Mouse (Mus musculus) cerebellum, postnatal 25 days (tissue): ENCODE measurements around the gene Slc12a7.
A peak's percentile ranks its signal among the peaks of the same experiment; 100 is the strongest.
"Not testable (repeated sequence)": the region's sequence is repeated elsewhere in the genome, so short reads cannot be mapped to it uniquely, and the experiment has no call there.

Experiments used
- DNase-seq, 2 experiments: peaks; one replicate each; pipeline ENCODE4 v3.0.0; 2021; ENCODE audit warnings: mixed read lengths in 2 of 2

Gene Slc12a7

DNA sequence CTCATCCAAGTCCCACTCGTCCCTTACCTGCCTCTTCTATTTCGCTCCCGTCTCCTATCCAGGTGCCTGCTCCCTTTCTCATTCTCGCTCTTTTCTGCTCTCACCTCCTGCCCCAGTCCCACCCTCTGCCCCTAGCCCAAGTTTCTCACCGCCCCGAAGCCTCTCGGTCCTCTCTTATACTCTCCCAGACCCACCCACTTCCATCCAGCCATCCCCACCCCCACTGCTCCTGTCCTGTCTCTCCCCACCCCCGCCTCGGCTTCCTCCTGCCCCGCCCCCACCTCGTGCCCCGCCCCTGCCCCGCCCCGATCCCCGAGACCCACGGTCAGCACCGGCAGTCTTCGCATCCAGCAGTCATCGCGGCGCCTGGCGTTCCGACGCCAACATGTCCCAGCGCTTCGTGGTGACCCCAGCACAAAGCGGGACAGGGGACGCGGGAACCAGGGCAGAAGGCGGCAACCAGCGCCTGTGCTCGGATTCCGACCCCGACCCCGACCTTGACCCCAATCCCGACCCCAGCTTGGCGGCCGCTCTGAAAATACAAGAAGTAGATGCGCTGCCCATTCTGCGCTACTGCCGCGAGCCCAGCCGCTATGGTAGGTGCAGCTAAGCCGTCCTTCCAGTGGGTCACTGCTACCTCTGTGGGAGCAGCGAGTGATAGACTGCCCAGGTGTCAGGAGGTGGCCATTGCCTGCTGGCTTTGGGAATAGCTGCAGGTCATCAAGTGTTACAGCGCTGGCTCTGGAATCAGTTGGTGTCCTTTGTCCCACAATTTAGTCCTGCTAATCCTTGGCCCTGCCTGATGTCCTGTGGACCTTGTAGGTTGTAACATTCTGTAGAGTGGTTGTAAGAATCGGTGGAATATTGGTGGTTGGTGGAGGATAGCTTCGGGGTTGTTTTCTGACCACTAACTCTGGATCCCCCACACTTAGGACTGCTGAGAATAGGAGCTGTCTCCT, at the start of gene Slc12a7:
TSS of gene Slc12a7 (plus strand) at position 353 of the 959 bp plus-strand sequence.
- peak in 1 of 2 experiments; percentile 20 for DNase-seq

DNA sequence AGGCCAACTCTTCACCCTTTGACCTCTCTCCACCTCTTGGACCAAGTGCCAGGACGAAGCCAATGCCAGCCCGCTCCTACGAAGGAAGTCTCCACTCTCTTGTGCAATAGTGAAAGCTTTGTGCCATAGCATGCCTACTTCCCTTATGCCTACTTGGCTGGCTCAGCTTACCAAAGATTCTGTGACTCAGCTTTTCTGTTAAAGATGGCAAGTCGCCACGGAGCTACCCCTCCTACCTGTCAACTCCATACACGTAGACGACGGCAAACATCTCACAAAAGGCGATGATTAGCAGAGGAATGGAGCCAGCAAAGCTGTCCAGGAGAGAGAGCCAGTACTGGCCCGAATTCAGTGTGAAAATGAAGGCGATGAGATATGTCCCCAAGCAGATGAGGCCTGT, 49.2 kb upstream of the Slc12a7 start:
- DNase-seq, result no peak

DNA sequence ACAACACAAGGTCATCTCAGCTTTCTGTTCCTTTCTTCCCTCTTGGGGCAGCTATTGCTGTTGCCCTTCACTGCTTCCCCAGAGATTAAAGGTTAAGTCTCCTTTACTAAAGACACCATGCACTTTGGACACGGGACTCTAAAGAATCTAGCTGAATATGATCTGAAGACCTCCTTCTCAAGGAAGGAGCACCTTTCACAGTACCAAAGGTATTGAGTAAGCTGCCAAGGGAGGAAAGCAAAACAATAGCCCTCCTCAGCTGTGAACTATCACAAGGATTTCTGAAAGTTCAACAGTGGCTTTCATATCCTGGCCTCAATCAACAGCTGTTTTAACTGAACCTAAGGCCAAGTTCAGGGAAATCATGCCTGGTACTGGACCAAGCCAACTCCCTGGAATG, 48.5 kb upstream of the Slc12a7 start:
- DNase-seq, result no peak

GRCm38 (mm10) chr13:73685502-73685901, 47.4 kb upstream of the Slc12a7 start:
- DNase-seq, result no peak

GRCm38 (mm10) chr13:73687601-73688000, 45.3 kb upstream of the Slc12a7 start:
- no peak for DNase-seq

DNA sequence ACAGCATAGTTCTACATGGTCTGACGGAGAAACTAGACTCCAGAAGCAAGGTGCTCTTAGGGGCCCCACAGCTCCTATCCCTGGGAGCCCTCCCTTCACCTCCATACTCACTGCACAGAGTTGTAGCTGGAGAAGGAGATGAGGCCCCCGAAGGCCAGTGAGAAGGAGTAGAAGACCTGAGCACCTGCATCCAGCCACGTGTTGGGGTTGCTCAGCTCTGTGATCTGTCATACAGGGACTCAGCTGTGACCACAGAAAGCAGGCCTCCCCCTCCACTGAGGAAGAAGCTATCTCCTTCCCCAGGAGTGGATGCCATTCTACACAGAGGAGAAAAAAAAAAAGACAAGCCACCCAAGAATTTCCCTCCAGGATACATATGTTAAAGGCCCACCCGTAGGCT, 44.0 kb upstream of the Slc12a7 start:
- no peak for DNase-seq

- peak; percentile 48 to 66 for DNase-seq
Measured at GRCm38 (mm10) chr13:73692249-73692868, 40.5 kb upstream of the Slc12a7 start.

DNA sequence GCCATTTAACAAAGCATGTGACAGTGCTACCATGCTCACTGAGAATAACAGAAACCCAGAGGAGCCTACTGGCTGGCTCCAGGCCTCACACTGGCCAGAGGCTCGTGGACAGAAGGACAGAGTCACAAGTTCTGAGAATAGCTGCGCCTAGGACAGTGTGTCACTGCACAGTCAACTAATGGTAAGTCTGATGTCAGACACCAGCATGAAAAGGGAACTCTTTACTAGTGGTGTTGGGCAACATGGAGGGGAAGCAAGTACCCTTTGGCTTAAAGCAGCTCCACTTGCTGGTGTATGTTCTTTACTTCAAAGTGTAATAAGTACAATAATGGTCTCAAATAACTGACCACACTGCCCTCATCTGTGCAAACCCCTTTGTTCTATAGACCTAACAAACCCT, 39.6 kb upstream of the Slc12a7 start:
- DNase-seq, result no peak

DNA sequence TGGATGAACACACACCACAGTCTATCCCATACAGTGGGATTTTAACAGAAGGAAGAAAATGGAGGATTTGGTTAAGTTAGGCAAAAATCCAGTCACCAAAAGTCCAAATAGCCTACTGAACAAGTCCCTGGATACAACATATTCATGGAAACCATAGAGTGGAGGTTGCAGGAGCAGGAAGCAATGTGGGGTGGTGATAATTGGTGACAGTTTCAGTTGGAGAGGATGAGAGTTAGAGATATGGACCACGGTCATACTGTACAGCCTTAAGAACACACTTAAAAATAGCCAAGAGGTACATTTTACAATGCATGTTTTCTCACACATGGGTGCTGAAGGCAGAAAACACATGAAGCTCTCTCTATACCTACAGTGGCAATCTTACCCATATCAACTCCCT, 37.9 kb upstream of the Slc12a7 start:
- no peak for DNase-seq

DNA sequence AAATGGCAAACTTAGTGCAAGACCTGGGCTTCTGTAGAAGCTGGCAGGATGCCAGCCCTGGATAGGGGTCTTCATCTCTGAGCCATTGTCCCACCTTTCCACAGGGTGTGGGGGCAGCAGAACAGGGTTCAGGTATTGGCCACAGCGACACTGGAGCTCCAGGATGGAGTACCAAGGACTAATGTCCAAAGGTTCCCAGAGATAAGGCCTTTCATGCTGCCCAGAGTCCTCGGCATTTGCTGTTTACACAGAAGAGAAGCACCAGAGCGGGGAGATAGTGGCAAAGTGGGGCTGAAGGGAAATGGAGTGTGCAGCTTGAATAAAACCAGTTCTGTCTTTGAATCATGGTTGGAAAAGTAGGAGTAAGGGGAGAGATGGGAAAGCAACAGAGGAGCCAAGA, 36.4 kb upstream of the Slc12a7 start:
- DNase-seq, result no peak

- no peak for DNase-seq
Measured at GRCm38 (mm10) chr13:73699714-73700113, 33.2 kb upstream of the Slc12a7 start.

- no peak for DNase-seq
Measured at GRCm38 (mm10) chr13:73700554-73700953, 32.3 kb upstream of the Slc12a7 start.

DNA sequence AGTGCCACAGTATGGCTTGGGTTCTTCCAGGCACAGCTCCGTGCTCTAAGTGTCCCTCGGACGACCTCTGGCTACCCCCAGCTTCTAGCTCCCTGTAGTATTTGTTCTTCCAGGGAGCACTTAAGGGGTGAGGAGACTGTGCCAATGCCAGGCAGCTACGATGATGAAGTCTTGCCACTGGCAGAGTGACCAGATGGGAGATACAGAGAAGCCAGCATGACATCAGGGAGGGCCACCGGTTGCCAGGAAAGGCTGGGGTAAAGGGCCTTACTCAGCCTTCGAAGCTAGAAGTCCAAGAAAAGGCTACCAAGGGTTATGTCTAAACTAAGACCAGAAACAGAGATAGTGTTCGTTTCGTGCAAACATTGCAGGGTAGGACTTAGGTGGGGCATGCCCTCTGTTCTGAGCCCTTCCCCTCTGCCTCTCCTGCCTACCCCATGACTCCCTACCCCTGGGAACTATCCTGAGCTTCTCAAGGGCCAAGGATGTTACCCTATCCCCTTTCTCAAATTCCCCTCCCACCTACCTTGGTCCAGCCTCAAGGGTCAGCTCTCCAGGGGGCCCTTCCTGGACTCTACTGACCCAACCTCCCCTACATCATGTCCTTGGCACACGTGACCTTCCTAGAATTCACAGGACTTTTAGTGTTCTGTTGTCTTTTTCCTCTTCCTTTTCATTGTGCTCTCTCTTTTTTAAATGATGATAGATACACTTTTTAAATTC, 31.6 kb upstream of the Slc12a7 start:
- DNase-seq, result peak; percentile 27 to 40

DNA sequence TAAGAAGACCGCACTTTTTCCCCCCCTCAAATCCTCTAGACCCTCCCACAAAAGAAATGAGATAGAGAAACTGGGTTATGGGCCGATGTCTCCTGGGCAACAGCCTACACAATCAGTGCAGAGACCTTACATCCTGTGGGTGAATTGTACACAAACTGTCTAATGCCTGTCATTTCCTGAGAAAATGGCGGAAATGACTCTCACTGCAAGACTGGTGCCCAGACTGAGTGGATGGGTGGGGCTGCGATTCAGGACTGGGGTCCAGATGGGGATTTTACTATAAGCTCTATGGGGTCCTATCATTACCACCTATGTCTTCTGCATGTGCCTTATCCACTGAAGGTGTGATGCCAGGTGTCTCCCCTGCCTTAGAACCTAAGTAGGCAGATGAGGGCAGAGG, 30.1 kb upstream of the Slc12a7 start:
- DNase-seq, result no peak

DNA sequence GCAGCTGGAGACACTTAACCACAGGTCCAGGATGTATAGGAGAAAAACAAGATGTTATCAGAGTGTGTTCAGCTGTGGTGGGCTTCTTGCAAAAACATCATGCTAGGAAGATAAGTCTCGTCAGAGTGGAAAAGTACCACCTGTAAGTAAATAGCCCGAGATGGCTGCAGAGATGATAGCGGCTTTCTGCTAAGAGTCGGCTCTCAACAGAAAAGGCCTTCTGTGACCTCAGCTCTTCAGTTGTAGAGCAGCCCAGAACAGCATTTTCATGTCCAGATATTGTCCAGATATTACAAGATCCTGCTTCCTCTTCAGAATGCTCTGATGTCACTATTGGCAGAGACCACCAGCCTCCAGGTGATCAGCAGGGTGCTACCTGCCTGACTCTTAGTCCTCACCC, 29.4 kb upstream of the Slc12a7 start:
- DNase-seq, result not testable (repeated sequence)

DNA sequence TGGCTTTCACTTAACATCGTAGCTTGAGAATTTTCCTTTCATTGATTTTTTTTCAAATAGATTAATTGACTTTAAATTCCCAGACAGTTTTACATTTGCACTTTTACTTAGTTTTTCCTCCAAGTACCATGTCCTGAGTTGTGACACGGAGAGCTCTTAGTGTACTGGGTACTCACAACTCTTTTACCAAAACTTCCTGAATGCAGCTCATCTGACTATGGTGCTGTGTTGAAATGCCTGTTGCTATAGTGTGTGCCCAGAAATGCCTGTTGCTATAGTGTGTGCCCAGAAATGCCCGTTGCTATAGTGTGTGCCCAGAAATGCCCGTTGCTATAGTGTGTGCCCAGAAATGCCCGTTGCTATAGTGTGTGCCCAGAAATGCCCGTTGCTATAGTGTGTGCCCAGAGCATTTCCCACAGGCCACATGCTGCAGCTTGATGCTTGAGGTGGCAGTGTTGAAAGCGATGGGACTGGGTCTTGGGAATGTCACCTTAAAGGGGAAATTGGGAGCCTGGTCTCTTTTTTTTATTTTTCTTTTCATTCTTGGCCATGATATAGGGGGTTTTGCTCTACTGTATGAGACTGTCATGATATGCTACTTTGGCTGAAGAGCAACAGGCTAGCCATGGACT, 28.1 kb upstream of the Slc12a7 start, which contains the start of gene Slc6a19:
TSS of gene Slc6a19 (minus strand) at position 172 of the 632 bp plus-strand sequence.
- no peak for DNase-seq

DNA sequence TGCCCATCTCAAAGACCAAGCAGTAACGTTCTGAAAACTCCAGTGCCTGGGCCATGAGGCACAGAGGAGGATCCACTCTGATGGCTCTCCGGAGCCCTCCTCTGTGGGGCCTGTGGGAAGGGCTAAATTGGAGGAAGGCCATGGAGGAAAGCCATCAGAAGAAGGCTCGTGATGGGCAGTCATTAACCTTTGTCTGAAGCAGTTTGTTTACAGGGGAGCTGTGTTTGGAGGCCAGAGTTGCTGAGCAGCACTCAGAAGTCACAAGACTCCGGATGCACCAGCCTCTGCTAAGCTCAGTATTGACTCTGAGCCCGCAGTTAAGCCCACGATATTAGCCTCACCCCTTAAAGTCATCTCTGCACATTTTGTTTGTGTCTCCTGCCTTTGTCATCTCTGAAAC, 23.4 kb upstream of the Slc12a7 start:
- no peak for DNase-seq

DNA sequence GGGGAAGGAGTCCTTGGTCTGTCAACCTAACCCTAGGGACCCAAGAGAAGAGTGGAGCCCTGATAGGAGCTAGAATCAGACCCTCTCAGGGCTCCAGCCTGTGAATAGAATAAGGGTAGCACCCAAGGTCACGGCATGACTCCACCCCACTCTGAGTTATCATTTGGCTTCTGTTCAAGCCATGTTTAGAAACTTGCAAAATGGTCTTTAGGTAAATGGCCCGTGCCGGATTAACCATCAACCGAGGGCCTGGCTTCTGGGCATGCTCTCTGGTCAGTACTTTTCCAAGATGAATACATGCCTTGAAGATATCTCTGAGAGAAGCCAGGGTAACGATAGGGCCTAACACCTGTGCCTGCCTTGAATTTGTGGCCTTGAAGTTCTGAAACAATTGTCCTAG, 21.7 kb upstream of the Slc12a7 start:
- DNase-seq, result no peak

DNA sequence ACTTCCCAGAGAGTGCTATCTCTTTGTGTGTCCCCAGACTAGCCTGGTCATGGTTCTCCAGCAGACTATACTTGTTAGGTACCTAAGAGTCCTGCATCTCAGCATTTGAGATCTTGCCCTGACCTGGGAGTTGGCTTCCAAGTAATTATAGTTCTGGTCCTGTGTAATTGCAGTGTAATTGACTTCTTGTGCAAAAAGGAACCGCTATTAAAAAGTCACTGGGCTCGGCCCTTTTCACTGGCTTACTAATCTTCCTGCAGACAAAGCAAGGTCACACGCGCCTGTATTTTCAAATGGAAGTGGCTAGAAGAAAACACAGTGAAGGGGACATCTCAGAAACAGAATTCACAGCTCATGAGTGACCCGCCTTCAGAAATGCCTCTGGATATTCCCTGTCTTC, 21.1 kb upstream of the Slc12a7 start:
- no peak for DNase-seq

DNA sequence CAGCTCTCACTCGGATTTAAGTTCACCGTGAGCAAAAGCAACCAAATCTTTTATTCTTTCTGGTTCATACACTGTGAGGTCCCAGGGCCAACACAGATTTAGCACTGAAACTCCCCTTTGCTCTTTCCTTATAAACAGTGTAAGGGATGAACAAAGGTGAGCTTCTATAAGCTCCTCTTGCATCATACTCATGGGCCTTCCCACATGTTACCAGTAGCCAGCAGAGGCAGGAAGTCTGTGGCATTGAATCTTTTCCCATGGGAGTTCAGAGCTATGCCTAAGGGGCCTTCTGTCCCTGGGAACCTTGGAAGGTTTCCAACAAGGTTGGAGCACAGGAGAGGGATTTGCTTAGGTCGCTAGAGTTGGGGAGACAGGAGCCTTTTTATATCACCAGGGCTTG, 20.7 kb upstream of the Slc12a7 start:
- DNase-seq, result no peak

- no peak for DNase-seq
Measured at GRCm38 (mm10) chr13:73713204-73713603, 19.7 kb upstream of the Slc12a7 start.

DNA sequence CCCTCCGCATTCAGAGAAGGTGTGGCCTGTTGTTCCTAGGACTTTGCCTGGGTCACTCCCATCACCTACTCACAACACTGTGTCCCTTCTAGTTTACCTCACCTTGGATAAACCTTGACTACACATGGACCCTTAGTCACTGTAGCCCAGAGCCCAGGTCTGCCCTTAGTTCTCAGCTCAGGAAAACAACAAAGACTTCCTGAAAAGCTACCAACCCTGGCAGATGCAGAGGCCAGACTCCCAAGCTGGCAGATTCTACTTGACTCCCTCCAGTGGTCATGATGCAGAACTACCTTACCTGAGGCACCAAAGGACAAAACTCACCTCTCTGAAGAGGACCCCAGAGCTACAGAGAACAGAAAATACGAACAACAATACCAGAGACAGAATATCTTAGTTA, 18.9 kb upstream of the Slc12a7 start:
- DNase-seq, result no peak

DNA sequence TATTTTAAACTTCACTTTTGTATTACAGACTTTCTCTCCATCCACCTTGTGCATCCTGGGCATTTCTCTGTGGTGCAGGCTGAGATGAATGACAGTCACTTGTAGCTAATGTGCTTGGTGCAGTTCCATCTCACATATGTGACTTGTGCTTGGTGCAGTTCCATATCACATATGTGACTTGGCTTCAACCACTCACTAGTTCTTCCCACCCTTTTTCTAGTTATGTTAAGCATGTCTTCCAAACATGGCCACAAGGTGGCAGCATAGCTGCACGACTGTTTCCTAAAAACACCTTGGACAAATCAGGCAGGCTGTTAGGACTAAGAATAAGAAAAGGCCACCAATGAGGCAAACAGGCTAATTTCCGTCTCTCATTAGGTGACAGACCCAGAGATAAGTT, 14.7 kb upstream of the Slc12a7 start:
- DNase-seq, result peak; percentile 77 to 86
